Mouse (Mus musculus) kidney, embryonic 16.5 days (tissue): Measurements from ENCODE around the gene Prex1. TPM values are rescaled to one million over a fixed set of nuclear protein-coding genes. Genes with fewer than 3 reads are reported as not detected.

Source experiments
- ATAC-seq: fragments of 200-750 bp; cut with Nextera tagmentation; 2 replicates; pipeline ENCODE4 v1.8.0; 2017; ENCODE audit warnings: moderate TSS enrichment; ENCODE audit not compliant: low FRiP score, low TSS enrichment
- H3K27ac ChIP-seq: fragments of 300-500 bp; sonication (generic); 2 replicates; pipeline ENCODE4 v1.5.1; 2014; ENCODE audit warnings: low read length
- H3K27me3 ChIP-seq: fragments of 300-500 bp; sonication (generic); 2 replicates; pipeline ENCODE4 v1.6.1; 2014; ENCODE audit warnings: low read length, control low read depth, mixed read lengths; ENCODE audit not compliant: insufficient read depth
- H3K36me3 ChIP-seq: fragments of 300-500 bp; sonication (generic); 2 replicates; pipeline ENCODE4 v1.6.1; 2014; ENCODE audit warnings: low read length, control low read depth, mixed read lengths; ENCODE audit not compliant: insufficient read depth
- H3K4me1 ChIP-seq: fragments of 300-500 bp; sonication (generic); 2 replicates; pipeline ENCODE4 v1.6.1; 2014; ENCODE audit warnings: low read length, control low read depth, mixed read lengths; ENCODE audit not compliant: insufficient read depth
- H3K4me2 ChIP-seq: fragments of 300-500 bp; sonication (generic); replicated peaks from 2 replicates; pipeline ENCODE4 v1.6.1; 2014; ENCODE audit warnings: low read depth, low read length
- H3K4me3 ChIP-seq: fragments of 300-500 bp; sonication (generic); 2 replicates; pipeline ENCODE4 v1.5.1; 2014; ENCODE audit warnings: mild to moderate bottlenecking, low read length
- H3K9ac ChIP-seq: fragments of 300-500 bp; sonication (generic); replicated peaks from 2 replicates; pipeline ENCODE4 v1.6.1; 2014; ENCODE audit warnings: low read length
- H3K9me3 ChIP-seq: fragments of 300-500 bp; sonication (generic); 2 replicates; pipeline ENCODE4 v1.6.1; 2016; ENCODE audit warnings: low read length, control low read depth
- WGBS: fragments of 180-500 bp; shearing (Covaris S2); extraction: QIAGEN DNeasy Blood & Tissue Kit; methylation state at CpG from one replicate; pipeline ENCODE4 v1.1.7; 2014; 5-methylcytosine and 5-hydroxymethylcytosine counted together
- polyA plus RNA-seq: library from polyadenylated mRNA; unstranded; fragments of >200 nt; fragmentation: Nextera tagmentation; extraction: Ambion mirVana; gene quantifications from 2 replicates; pipeline ENCODE4 v1.2.1, GENCODE M21; 2015

Prex1 gene
- polyA plus RNA-seq, 1 experiment from 2014 or later: 15.7 TPM

GRCm38 (mm10) chr2:166656630-166657029 is 57.0 kb downstream of the Prex1 start:
- Histone ChIP-seq H3K27me3 (no peaks in the 10 kb centered on the region), H3K4me2 (peak overlapping the region; percentile 30; the same call in 1 of the 2 replicates), H3K9ac (no peak overlapping the region), H3K4me1 (peaks cover 18% of the 10 kb centered on the region), H3K4me3 (0 out of 2 replicates have a peak overlapping the region, but pooled peaks have one; percentile 12), H3K36me3 (no peaks in the 10 kb centered on the region), H3K9me3 (no peaks in the 10 kb centered on the region), H3K27ac (peak overlapping the region; percentile 81)
- 55% methylated on average over 4 of the region's 4 CpGs for WGBS
- no peak for ATAC-seq

- 62% methylated on average over 11 of the region's 11 CpGs for WGBS
- H3K36me3 ChIP-seq: no peaks in the 10 kb centered on the region
- H3K4me3 ChIP-seq: 0 out of 2 replicates have a peak overlapping the region, but pooled peaks have one; percentile 12
- peak overlapping the region; percentile 81 for H3K27ac ChIP-seq
- no peak for ATAC-seq
- no peaks in the 10 kb centered on the region for H3K27me3 ChIP-seq
- H3K4me2 ChIP-seq: peak overlapping the region; percentile 30; the same call in 1 of the 2 replicates
- no peak overlapping the region for H3K9ac ChIP-seq
- H3K9me3 ChIP-seq: no peaks in the 10 kb centered on the region
- peaks cover 18% of the 10 kb centered on the region for H3K4me1 ChIP-seq
Observed at GRCm38 (mm10) chr2:166655727-166656520, 57.7 kb downstream of the Prex1 start.

DNA sequence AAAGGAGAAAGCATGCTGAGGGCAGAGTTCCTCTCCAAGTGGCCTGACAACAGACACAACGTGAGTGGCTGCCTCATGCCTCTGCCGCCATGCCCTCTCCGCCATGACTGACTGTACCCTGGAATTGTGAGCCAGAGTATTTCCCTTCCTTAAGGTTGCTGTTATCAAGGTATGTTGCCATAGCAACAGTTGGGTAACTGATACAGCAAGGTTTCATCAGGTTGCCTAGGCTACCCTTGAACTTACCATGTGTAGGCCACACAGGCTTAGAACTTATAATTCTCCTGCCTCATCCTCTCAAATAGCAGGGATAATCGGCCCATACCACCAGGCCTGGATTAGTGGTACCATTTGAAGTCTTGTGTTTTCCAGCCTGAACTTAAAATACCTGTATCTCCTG is 58.3 kb downstream of the Prex1 start:
- Histone ChIP-seq H3K27ac (no peak overlapping the region), H3K4me2 (no peak overlapping the region), H3K9me3 (no peaks in the 10 kb centered on the region), H3K4me1 (peaks cover 21% of the 10 kb centered on the region), H3K9ac (no peak overlapping the region), H3K27me3 (no peaks in the 10 kb centered on the region), H3K36me3 (no peaks in the 10 kb centered on the region), H3K4me3 (no peak overlapping the region)
- WGBS: 90% methylated on average over 4 of the region's 4 CpGs
- no peak for ATAC-seq

DNA sequence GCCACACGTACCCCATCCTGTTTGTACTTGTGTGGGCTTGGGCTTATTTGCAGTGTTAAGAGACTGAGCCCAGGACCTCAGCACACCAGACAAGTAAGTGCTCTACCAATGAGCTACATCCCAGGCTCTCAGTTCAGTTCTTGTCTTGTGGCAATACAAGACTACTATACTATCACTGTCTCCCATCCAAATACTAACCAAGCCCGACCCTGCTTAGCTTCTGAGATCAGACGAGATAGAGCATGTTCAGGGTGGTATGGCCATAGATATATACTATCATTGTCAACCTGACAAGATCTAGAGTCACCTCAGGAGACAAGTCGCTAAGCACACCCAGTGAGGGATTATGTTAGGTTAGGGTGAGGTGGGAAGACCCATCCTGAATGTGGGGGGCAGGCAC is 58.8 kb downstream of the Prex1 start:
- no peak overlapping the region for H3K9ac ChIP-seq
- no peak overlapping the region for H3K27ac ChIP-seq
- no peaks in the 10 kb centered on the region for H3K27me3 ChIP-seq
- 89% methylated on average over 4 of the region's 4 CpGs for WGBS
- H3K4me1 ChIP-seq: peaks cover 21% of the 10 kb centered on the region
- no peak for ATAC-seq
- H3K9me3 ChIP-seq: no peaks in the 10 kb centered on the region
- H3K4me3 ChIP-seq: no peak overlapping the region
- no peak overlapping the region for H3K4me2 ChIP-seq
- no peaks in the 10 kb centered on the region for H3K36me3 ChIP-seq

DNA sequence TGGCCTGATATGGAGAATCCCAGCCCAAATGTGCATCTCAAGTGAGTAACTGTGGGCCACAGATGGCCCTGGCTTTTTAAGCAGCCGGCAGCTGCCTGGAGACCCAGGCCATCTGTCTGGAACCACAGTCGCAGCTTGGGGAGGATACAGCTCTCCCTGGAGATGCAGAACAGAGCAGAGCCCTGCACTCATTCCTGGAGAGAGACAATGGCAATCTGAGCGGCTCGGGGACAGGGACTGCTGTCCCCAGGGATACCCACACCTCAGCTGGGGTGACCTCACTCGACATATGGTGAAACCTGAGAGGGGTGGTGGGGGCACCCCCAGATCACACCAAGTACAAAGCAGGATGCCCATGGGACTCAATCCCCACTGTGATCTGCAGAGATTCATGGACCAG is 60.1 kb downstream of the Prex1 start:
- 24% methylated on average over 5 of the region's 5 CpGs for WGBS
- no peak for ATAC-seq
- H3K4me1 ChIP-seq: peaks cover 19% of the 10 kb centered on the region
- H3K9ac ChIP-seq: no peak overlapping the region
- H3K9me3 ChIP-seq: no peaks in the 10 kb centered on the region
- H3K27ac ChIP-seq: no peak overlapping the region
- H3K36me3 ChIP-seq: no peaks in the 10 kb centered on the region
- H3K27me3 ChIP-seq: no peaks in the 10 kb centered on the region
- H3K4me2 ChIP-seq: no peak overlapping the region
- no peak overlapping the region for H3K4me3 ChIP-seq

DNA sequence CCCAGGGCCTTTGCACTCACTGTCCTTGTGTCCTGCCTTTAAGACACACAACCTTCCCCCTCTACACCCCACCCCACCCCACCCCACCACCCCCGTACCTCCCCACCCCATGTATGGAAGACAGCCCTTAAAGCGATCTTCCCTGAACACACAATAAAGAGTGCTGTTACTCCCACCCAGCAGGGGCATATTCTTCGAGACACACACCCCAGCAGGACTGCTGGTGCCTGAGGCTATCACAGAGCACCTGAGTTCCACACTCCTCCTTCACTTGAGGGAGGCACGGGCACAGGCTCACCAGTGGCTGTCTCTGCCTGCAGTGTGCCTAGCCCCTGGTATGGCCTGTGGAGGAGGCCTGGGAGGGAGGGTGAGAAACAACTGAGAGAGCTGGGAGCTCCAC is 61.0 kb downstream of the Prex1 start:
- Histone ChIP-seq H3K4me3 (no peak overlapping the region), H3K9me3 (no peaks in the 10 kb centered on the region), H3K36me3 (no peaks in the 10 kb centered on the region), H3K4me2 (no peak overlapping the region), H3K9ac (no peak overlapping the region), H3K27ac (no peak overlapping the region), H3K27me3 (no peaks in the 10 kb centered on the region), H3K4me1 (peaks cover 13% of the 10 kb centered on the region; the same call in 1 of the 2 replicates)
- 50% methylated on average over 4 of the region's 4 CpGs for WGBS
- no peak for ATAC-seq

DNA sequence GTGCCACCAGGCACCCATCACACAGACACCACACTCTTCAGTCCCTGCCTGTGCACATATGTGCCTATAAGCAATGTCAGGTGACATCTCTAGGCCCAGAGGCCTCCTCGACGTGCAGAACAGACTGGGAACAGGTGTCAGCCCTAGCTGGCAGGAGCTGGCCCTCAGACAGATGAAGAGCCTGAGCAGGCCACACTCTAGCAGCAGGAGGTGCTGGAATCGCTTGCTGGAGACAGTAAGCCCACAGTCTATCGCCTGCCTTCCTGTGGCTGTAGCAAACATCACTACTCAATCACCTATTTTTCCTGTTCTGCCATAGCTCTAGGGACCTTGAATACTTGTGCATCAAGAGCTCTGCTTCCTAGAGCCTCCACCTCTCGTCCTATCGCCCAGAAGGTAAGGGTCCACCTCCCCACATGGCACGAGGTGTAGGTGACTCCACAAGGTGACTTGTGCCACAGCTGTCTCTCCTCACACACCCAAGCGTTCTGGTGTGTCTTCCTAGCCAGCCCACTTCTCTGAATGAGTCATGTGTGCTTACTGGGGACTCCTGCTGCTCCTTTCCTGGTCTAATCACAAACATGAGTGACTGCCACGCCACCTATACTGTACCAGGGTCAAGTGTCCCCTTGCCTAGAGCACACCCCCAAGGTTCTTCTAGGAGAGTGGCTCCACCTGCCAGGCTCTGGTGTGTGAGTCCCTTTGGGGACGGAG is 62.2 kb downstream of the Prex1 start:
- Histone ChIP-seq H3K9ac (no peak overlapping the region), H3K4me2 (no peak overlapping the region), H3K4me3 (no peak overlapping the region), H3K27me3 (no peaks in the 10 kb centered on the region), H3K27ac (no peak overlapping the region), H3K36me3 (no peaks in the 10 kb centered on the region), H3K9me3 (no peaks in the 10 kb centered on the region), H3K4me1 (peaks cover 9% of the 10 kb centered on the region; the same call in 1 of the 2 replicates)
- no peak for ATAC-seq
- 75% methylated on average over 10 of the region's 10 CpGs for WGBS

- Histone ChIP-seq H3K36me3 (no peaks in the 10 kb centered on the region), H3K27me3 (no peaks in the 10 kb centered on the region), H3K27ac (peak overlapping the region; percentile 63; the same call in 1 of the 2 replicates), H3K4me1 (0 out of 2 replicates have a peak, but pooled peaks cover 4% of the 10 kb centered on the region), H3K4me3 (no peak overlapping the region), H3K9me3 (no peaks in the 10 kb centered on the region), H3K4me2 (no peak overlapping the region), H3K9ac (no peak overlapping the region)
- 59% methylated on average over 9 of the region's 9 CpGs for WGBS
- no peak for ATAC-seq
Observed at GRCm38 (mm10) chr2:166650414-166650813, 63.2 kb downstream of the Prex1 start.

DNA sequence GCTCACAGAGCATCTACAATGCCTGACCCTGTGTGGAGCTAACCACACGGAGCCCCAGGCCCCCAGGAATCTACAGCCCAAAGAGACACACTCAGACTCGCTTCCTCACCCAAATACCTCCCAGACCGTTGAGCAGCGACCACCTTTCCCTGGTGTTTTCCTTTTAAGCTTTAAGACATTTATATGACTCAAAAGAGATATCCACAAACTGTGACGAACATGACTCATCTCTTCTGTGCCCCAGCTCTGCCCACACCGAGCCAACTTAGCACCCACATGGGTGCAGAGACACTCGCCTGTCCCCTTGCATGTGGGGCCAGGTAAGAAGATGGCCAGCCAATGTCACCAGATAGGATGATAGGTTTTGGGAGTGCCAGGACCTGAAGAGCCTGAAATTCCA is 66.4 kb downstream of the Prex1 start:
- ATAC-seq: no peak
- 67% methylated on average over 7 of the region's 7 CpGs for WGBS
- 0 out of 2 replicates have a peak overlapping the region, but pooled peaks have one; percentile 8 for H3K9ac ChIP-seq
- H3K4me3 ChIP-seq: no peak overlapping the region
- no peak overlapping the region for H3K27ac ChIP-seq
- H3K4me1 ChIP-seq: 0 out of 2 replicates have a peak, but pooled peaks cover 4% of the 10 kb centered on the region
- H3K36me3 ChIP-seq: no peaks in the 10 kb centered on the region
- no peaks in the 10 kb centered on the region for H3K27me3 ChIP-seq
- no peak overlapping the region for H3K4me2 ChIP-seq
- H3K9me3 ChIP-seq: no peaks in the 10 kb centered on the region
